ENCODE assay signal across 9 mouse cellular contexts in the genomic region with DNA sequence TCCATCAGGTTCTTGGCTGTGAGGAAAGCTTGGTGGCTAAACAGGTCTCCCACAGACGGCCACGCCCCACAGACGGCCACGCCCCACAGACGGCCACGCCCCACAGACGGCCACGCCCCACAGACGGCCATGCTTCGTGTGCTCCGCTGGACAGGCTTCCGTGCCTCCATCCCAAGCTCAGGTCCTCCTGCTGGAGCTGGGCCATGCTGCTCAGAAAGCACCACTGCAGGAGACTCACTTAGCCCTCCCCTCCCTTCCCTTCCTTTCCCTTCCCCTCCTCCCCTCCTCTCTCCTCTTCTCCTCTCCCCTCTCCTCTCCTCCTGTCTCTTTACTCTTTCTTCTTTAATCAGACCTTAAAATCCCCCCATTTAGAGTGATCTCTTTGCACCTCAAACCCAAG.
"Had no signal": no experiment of that assay in that cellular context is flagged by ENCODE, and none has a peak within 500 bp of the region (broad histone marks: within the 10 kb centered on the region; RNA-seq: fewer than 3 reads in every experiment).

No protein-coding gene starts in this region.

- H3K27ac ChIP-seq: left cerebral cortex, adult 2 months; liver, embryonic 13.5 days; midbrain, embryonic 10.5 days; neural tube, embryonic 13.5 days had no signal

- H3K4me1 ChIP-seq: liver, embryonic 13.5 days; midbrain, embryonic 10.5 days; neural tube, embryonic 13.5 days had no signal

- H3K36me3 ChIP-seq: liver, embryonic 13.5 days; midbrain, embryonic 10.5 days; neural tube, embryonic 13.5 days had no signal

- H3K27me3 ChIP-seq: liver, embryonic 13.5 days; neural tube, embryonic 13.5 days had no signal

- DNase-seq: liver; liver, embryonic 13.5 days; midbrain, embryonic 14.5 days; retina, postnatal 1 day; thymus, adult 18-20 months; thymus, postnatal 25 days had no signal

- H3K4me3 ChIP-seq: left cerebral cortex, adult 2 months; liver, embryonic 13.5 days; midbrain, embryonic 10.5 days; neural tube, embryonic 13.5 days had no signal
